Mouse (Mus musculus) testis, adult 2 months (tissue): ENCODE measurements around the gene 1700011L22Rik.

ENCODE experiments used
- CTCF ChIP-seq: fragments of 200-500 bp; IDR thresholded peaks from 2 replicates; pipeline ENCODE4 v1.5.1; 2012; ENCODE audit warnings: low read depth, mild to moderate bottlenecking, inconsistent platforms, low read length, moderate library complexity; ENCODE audit not compliant: control insufficient read depth, insufficient read depth, insufficient replicate concordance
- POLR2A ChIP-seq: fragments of 200-500 bp; IDR thresholded peaks from 2 replicates; pipeline ENCODE4 v1.6.1; 2012; ENCODE audit warnings: low read depth, mild to moderate bottlenecking, inconsistent platforms, low read length, moderate library complexity; ENCODE audit not compliant: control insufficient read depth

- TF ChIP-seq CTCF (no peak), POLR2A (no peak)
These were observed 44.4 kb upstream of the 1700011L22Rik start for GRCm38 (mm10) chr8:79292712-79293264.
